Mouse (Mus musculus) heart, adult 2 months (tissue): Measurements from ENCODE around the gene A2m.

Source experiments
- CTCF ChIP-seq: fragments of 200-600 bp; IDR thresholded peaks from 2 replicates; pipeline ENCODE4 v1.8.1; 2022; ENCODE audit warnings: antibody characterized with exemption, mild to moderate bottlenecking, moderate library complexity
- EP300 ChIP-seq: fragments of 200-500 bp; IDR thresholded peaks from 2 replicates; pipeline ENCODE4 v1.6.1; 2011; ENCODE audit warnings: low read depth, low read length, control low read depth; ENCODE audit not compliant: insufficient read depth
- POLR2A ChIP-seq: fragments of 200-500 bp; IDR thresholded peaks from 2 replicates; pipeline ENCODE4 v1.6.1; 2011; ENCODE audit warnings: mild to moderate bottlenecking, low read depth, low read length, control low read depth; ENCODE audit not compliant: insufficient read depth

DNA sequence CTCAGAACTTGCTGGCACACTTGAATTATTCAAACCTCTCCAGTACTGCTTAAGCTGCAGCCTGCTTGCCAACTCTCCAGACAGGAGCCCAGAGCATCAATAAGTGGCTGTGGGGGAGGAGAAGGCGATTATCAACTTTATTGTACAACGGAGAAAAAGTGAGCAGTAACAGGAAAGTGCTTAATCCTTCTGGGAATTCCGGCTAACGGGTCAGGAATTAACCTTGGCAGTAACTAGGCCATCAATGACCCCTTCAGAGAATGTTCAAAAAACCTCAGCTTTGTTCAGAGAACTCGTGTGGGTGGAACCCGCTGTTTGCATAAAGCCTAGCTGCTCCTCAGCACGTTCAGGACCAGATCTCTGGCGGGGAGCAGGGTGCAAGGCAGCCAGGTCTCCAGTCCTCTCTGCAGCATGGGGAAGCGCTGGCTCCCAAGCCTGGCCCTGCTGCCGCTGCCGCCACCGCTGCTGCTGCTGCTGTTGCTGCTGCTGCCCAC, 749 bp downstream of the A2m start:
- TF ChIP-seq POLR2A (no peak), CTCF (no peak), EP300 (no peak)
